Comparison of ENCODE assay signal across 20 mouse cellular contexts in the genomic region with DNA sequence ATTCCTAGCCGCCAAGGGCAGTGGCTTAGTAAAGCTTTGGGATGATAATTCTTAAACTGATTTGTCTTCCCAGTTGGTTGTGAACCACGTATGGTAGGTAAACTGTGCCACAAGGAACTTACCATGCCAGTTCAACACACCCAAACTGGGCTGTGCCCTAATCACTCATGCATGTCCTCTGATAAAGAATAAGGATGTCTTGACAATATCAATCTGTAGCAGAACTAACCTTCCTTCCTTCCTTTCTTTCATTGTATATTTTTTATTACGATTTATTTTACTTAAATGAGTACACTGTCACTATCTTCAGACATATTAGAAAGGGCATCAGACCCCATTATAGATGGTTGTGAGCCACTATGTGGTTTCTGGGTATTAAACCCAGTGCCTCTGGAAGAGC. TPM values are rescaled to one million over a fixed set of nuclear protein-coding genes. Genes with fewer than 3 reads are reported as not detected.
DNase-seq lines count a peak whose midpoint lies in the region; ATAC-seq and TF ChIP-seq lines count a peak whose summit lies in the region.
"Had no signal": no experiment of that assay in that cellular context is flagged by ENCODE, and none has a peak within 500 bp of the region (broad histone marks: within the 10 kb centered on the region; RNA-seq: fewer than 3 reads in every experiment).

No protein-coding gene starts in this region.

- TF ChIP-seq POLR2A in MEL (IDR thresholded peaks at IDR 0.05; ENCODE audit: control insufficient read depth in 1 of 2, insufficient read depth in 1 of 2, low read depth in 1 of 2, low read length in 2 of 2, poor library complexity in 1 of 2): no peak

- no peak overlapping the region for H3K4me3 ChIP-seq in intestine, embryonic 14.5 days (ENCODE audit: low read depth, low read length)
- H3K4me3 ChIP-seq in intestine, embryonic 16.5 days (ENCODE audit: low read length): no peak overlapping the region
- no peak overlapping the region for H3K4me3 ChIP-seq in MEL (ENCODE audit: control insufficient read depth in 1 of 2, insufficient read depth in 1 of 2, low read depth in 2 of 2, low read length in 2 of 2)
- H3K4me3 ChIP-seq in embryonic facial prominence, embryonic 10.5 days: no peak overlapping the region

- TF ChIP-seq CTCF in MEL (IDR thresholded peaks at IDR 0.05 in 2 of 3, conservative IDR thresholded peaks at IDR 0.05 in 1 of 3; ENCODE audit: control insufficient read depth in 1 of 3, insufficient read depth in 1 of 3, low read depth in 2 of 3, low read length in 3 of 3, poor library complexity in 1 of 3, severe bottlenecking in 1 of 3): no peak

- peak; percentile 3 for DNase-seq in intestine, embryonic 14.5 days (ENCODE audit: low spot score)
- peak; percentile 10 for DNase-seq in MEL (ENCODE audit: low read depth, low spot score)
- DNase-seq in embryonic facial prominence, embryonic 10.5 days (ENCODE audit: low spot score): no peak
- DNase-seq: adrenal gland, adult 2 months; adrenal gland, adult 8-10 months; adrenal gland, postnatal 10 days; adrenal gland, postnatal 14 days; adrenal gland, postnatal 25 days; adrenal gland, postnatal 36 days; B cell, adult 2 months; cerebellum, adult 11 months; cerebellum, adult 11-12 months; cerebellum, adult 18-20 months; cerebellum, adult 2 months had no signal

- no peaks in the 10 kb centered on the region for H3K36me3 ChIP-seq in intestine, embryonic 14.5 days (ENCODE audit: control insufficient read depth, insufficient read depth, low read length)
- no peaks in the 10 kb centered on the region for H3K36me3 ChIP-seq in intestine, embryonic 16.5 days (ENCODE audit: control insufficient read depth, insufficient read depth, low read length)
- peaks cover 0 to 15% of the 10 kb centered on the region in 2 experiments; a peak in 2 of 4 replicates for H3K36me3 ChIP-seq in MEL (ENCODE audit: control insufficient read depth in 1 of 2, insufficient read depth in 2 of 2, low read length in 2 of 2)
- no peaks in the 10 kb centered on the region for H3K36me3 ChIP-seq in embryonic facial prominence, embryonic 10.5 days (replicated peaks)
- H3K36me3 ChIP-seq: G1E had no signal

- H3K4me1 ChIP-seq in intestine, embryonic 14.5 days (replicated peaks; ENCODE audit: control insufficient read depth, insufficient read depth, low read length): no peaks in the 10 kb centered on the region
- no peaks in the 10 kb centered on the region for H3K4me1 ChIP-seq in intestine, embryonic 16.5 days (ENCODE audit: control insufficient read depth, insufficient read depth, low read length)
- peaks cover 0 to 24% of the 10 kb centered on the region in 2 experiments; a peak in 3 of 4 replicates for H3K4me1 ChIP-seq in MEL (ENCODE audit: control insufficient read depth in 1 of 2, insufficient read depth in 2 of 2, low read length in 2 of 2)
- H3K4me1 ChIP-seq in embryonic facial prominence, embryonic 10.5 days: no peaks in the 10 kb centered on the region

- no peak overlapping the region for H3K27ac ChIP-seq in intestine, embryonic 14.5 days (ENCODE audit: low read depth)
- H3K27ac ChIP-seq in intestine, embryonic 16.5 days (ENCODE audit: low read length): no peak overlapping the region
- H3K27ac ChIP-seq in MEL (ENCODE audit: control insufficient read depth, low read depth, low read length): no peak overlapping the region
- H3K27ac ChIP-seq in embryonic facial prominence, embryonic 10.5 days (replicated peaks): no peak overlapping the region

- no peaks in the 10 kb centered on the region for H3K9me3 ChIP-seq in intestine, embryonic 14.5 days (ENCODE audit: control insufficient read depth, low read length)
- H3K9me3 ChIP-seq in intestine, embryonic 16.5 days (ENCODE audit: control insufficient read depth, low read length): no peaks in the 10 kb centered on the region
- H3K9me3 ChIP-seq in MEL (replicated peaks; ENCODE audit: insufficient read depth, low read length): no peaks in the 10 kb centered on the region
- H3K9me3 ChIP-seq in embryonic facial prominence, embryonic 10.5 days: no peaks in the 10 kb centered on the region

- no peaks in the 10 kb centered on the region for H3K27me3 ChIP-seq in intestine, embryonic 14.5 days (replicated peaks; ENCODE audit: control insufficient read depth, insufficient read depth, low read length)
- H3K27me3 ChIP-seq in intestine, embryonic 16.5 days (replicated peaks; ENCODE audit: control insufficient read depth, insufficient read depth, low read length): no peaks in the 10 kb centered on the region
- H3K27me3 ChIP-seq in MEL (ENCODE audit: control insufficient read depth in 1 of 2, insufficient read depth in 2 of 2, low read length in 2 of 2): no peaks in the 10 kb centered on the region
- H3K27me3 ChIP-seq in embryonic facial prominence, embryonic 10.5 days (replicated peaks; ENCODE audit: low read depth, poor library complexity, severe bottlenecking): no peaks in the 10 kb centered on the region
- H3K27me3 ChIP-seq: CH12.LX, Patski had no signal

- peak; percentile 52 to 62 for TF ChIP-seq EP300 in MEL (IDR thresholded peaks at IDR 0.05; ENCODE audit: low read depth in 1 of 2, low read length in 2 of 2)

- H3K4me2 ChIP-seq in intestine, embryonic 14.5 days (ENCODE audit: low read length): no peak overlapping the region
- H3K4me2 ChIP-seq in intestine, embryonic 16.5 days (ENCODE audit: low read depth, low read length): no peak overlapping the region

- TF ChIP-seq RAD21 in MEL (IDR thresholded peaks at IDR 0.05; ENCODE audit: low read depth, low read length): no peak

- 83% methylated on average over 3 of the region's 3 CpGs for WGBS in intestine, embryonic 14.5 days
- WGBS in intestine, embryonic 16.5 days: 76% methylated on average over 3 of the region's 3 CpGs
- WGBS in embryonic facial prominence, embryonic 10.5 days: 84% methylated on average over 3 of the region's 3 CpGs

- ATAC-seq in intestine, embryonic 14.5 days (replicated peaks; ENCODE audit: low FRiP score, low TSS enrichment, low read depth): no peak
- no peak for ATAC-seq in intestine, embryonic 16.5 days
- ATAC-seq: activated CD4-positive, CD25-positive, alpha-beta regulatory T cell, adult 4 months; CD4-positive, CD25-positive, alpha-beta regulatory T cell, adult 4 months; Patski had no signal

- H3K79me2 ChIP-seq in MEL (ENCODE audit: control insufficient read depth, insufficient read depth, low read length, poor library complexity): no peaks in the 10 kb centered on the region

- no peak overlapping the region for H3K9ac ChIP-seq in intestine, embryonic 14.5 days (ENCODE audit: low read length)
- no peak overlapping the region for H3K9ac ChIP-seq in intestine, embryonic 16.5 days (ENCODE audit: low read depth, low read length)
- no peak overlapping the region for H3K9ac ChIP-seq in MEL (ENCODE audit: control insufficient read depth, low read depth, low read length, poor library complexity, severe bottlenecking)

TF ChIP-seq in MEL, 35 proteins besides CTCF, POLR2A, EP300 and RAD21:
- TF ChIP-seq CHD1 (IDR thresholded peaks at IDR 0.05; ENCODE audit: low read depth, low read length): no peak
- 0 out of 2 replicates have a peak, but pooled peaks have one; percentile 11 for TF ChIP-seq GATA1 (IDR thresholded peaks at IDR 0.05; ENCODE audit: low read depth, low read length)
- peak; percentile 60; the same call in 1 of the 2 replicates for TF ChIP-seq TCF12 (IDR thresholded peaks at IDR 0.05; ENCODE audit: low read depth, low read length)

RNA-seq across cellular contexts. Expression of a gene that starts 23.2 kb away (rescaled TPM):
- polyA plus RNA-seq in intestine, embryonic 14.5 days (2014; fragmentation: Nextera tagmentation; extraction: Ambion mirVana): 8.7 and 10.1 TPM in 2 replicates
- polyA plus RNA-seq in intestine, embryonic 16.5 days (2015; fragmentation: Nextera tagmentation; extraction: Ambion mirVana): 2.6 and 3.3 TPM in 2 replicates
- total RNA-seq in MEL (2012; rRNA removed): 0.08 TPM in 1 of 2 replicates, not detected in the other
- polyA plus RNA-seq in MEL (2012; ENCODE audit: insufficient read depth in 1 of 2, insufficient read length in 2 of 2, low read depth in 1 of 2, low replicate concordance in 2 of 2, missing spikeins in 1 of 2): not detected
- polyA plus RNA-seq in embryonic facial prominence, embryonic 10.5 days (2016; fragmentation: Nextera tagmentation; extraction: Ambion mirVana): 16.3 TPM in 2 replicates
- total RNA-seq: CH12.LX had no signal
- polyA plus RNA-seq: G1E had no signal
